Mouse (Mus musculus) MEL (cell line): Measurements from ENCODE around the gene Dstyk. TPM values are rescaled to one million over a fixed set of nuclear protein-coding genes. Genes with fewer than 3 reads are reported as not detected.

Experiments used
- DNase-seq: peaks from one replicate; pipeline ENCODE4 v3.0.0; 2011; ENCODE audit warnings: low read depth, low spot score
- H3K27ac ChIP-seq: 2 replicates; pipeline ENCODE4 v1.5.1; 2012; ENCODE audit warnings: low read depth, mild to moderate bottlenecking, control low read depth, low read length, moderate library complexity; ENCODE audit not compliant: control insufficient read depth
- H3K27me3 ChIP-seq, 2 experiments: fragments of 150-350 bp in 1 of 2; sonication (generic) in 1 of 2; 2 replicates each; pipeline ENCODE4 v1.6.1; 2012; ENCODE audit warnings: low read length in 2 of 2, mild to moderate bottlenecking in 2 of 2, improper control_type of control experiment in 1 of 2, moderate library complexity in 1 of 2; ENCODE audit not compliant: insufficient read depth in 2 of 2, control insufficient read depth in 1 of 2
- H3K36me3 ChIP-seq, 2 experiments: 2 replicates each; pipeline ENCODE4 v1.6.1; 2012 to 2014; ENCODE audit warnings: low read length in 2 of 2, improper control_type of control experiment in 1 of 2, inconsistent platforms in 1 of 2, mild to moderate bottlenecking in 1 of 2; ENCODE audit not compliant: insufficient read depth in 2 of 2, control insufficient read depth in 1 of 2
- H3K4me1 ChIP-seq, 2 experiments: fragments of 150-350 bp in 1 of 2; sonication (generic) in 1 of 2; 2 replicates each; pipeline ENCODE4 v1.6.1; 2012; ENCODE audit warnings: low read length in 2 of 2, improper control_type of control experiment in 1 of 2, mild to moderate bottlenecking in 1 of 2; ENCODE audit not compliant: insufficient read depth in 2 of 2, control insufficient read depth in 1 of 2
- H3K4me3 ChIP-seq, 2 experiments: fragments of 150-350 bp in 1 of 2; sonication (generic) in 1 of 2; 2 replicates each; pipeline ENCODE4 v1.5.1; 2012; ENCODE audit warnings: low read depth in 2 of 2, low read length in 2 of 2, mild to moderate bottlenecking in 2 of 2, moderate library complexity in 2 of 2, control low read depth in 1 of 2, improper control_type of control experiment in 1 of 2; ENCODE audit not compliant: control insufficient read depth in 1 of 2, insufficient read depth in 1 of 2
- H3K79me2 ChIP-seq: 2 replicates; pipeline ENCODE4 v1.6.1; 2012; ENCODE audit warnings: mild to moderate bottlenecking, low read length, moderate library complexity; ENCODE audit not compliant: control insufficient read depth, poor library complexity, insufficient read depth
- H3K9ac ChIP-seq: 2 replicates; pipeline ENCODE4 v1.6.1; 2012; ENCODE audit warnings: low read depth, mild to moderate bottlenecking, control low read depth, low read length, moderate library complexity; ENCODE audit not compliant: control insufficient read depth, poor library complexity, severe bottlenecking
- H3K9me3 ChIP-seq: fragments of 150-350 bp; sonication (generic); replicated peaks from 2 replicates; pipeline ENCODE4 v1.6.1; 2012; ENCODE audit warnings: mild to moderate bottlenecking, low read length, improper control_type of control experiment, moderate library complexity; ENCODE audit not compliant: insufficient read depth
- BHLHE40 ChIP-seq: IDR thresholded peaks from 2 replicates; pipeline ENCODE4 v1.6.1; 2012; ENCODE audit warnings: low read depth, mild to moderate bottlenecking, inconsistent platforms, low read length, improper control_type of control experiment, borderline replicate concordance
- CHD1 ChIP-seq: IDR thresholded peaks from 2 replicates; pipeline ENCODE4 v1.6.1; 2012; ENCODE audit warnings: low read depth, mild to moderate bottlenecking, inconsistent platforms, low read length, improper control_type of control experiment
- CHD2 ChIP-seq: IDR thresholded peaks from 2 replicates; pipeline ENCODE4 v1.6.1; 2011; ENCODE audit warnings: low read length, improper control_type of control experiment
- CTCF ChIP-seq, 3 experiments: IDR thresholded peaks in 2 of 3; conservative IDR thresholded peaks in 1 of 3; 2 replicates each; pipeline ENCODE4 v1.5.1; 2011 to 2012; ENCODE audit warnings: low read length in 3 of 3, low read depth in 2 of 3, mild to moderate bottlenecking in 2 of 3, improper control_type of control experiment in 1 of 3, inconsistent platforms in 1 of 3, mixed read lengths in 1 of 3, moderate library complexity in 1 of 3; ENCODE audit not compliant: control insufficient read depth in 1 of 3, insufficient read depth in 1 of 3, poor library complexity in 1 of 3, severe bottlenecking in 1 of 3
- E2F4 ChIP-seq: IDR thresholded peaks from 2 replicates; pipeline ENCODE4 v1.6.1; 2011; ENCODE audit warnings: low read depth, low read length, improper control_type of control experiment, borderline replicate concordance
- ELF1 ChIP-seq: IDR thresholded peaks from 2 replicates; pipeline ENCODE4 v1.6.1; 2014; ENCODE audit warnings: low read depth, mild to moderate bottlenecking, inconsistent platforms, low read length, improper control_type of control experiment, moderate library complexity
- EP300 ChIP-seq, 2 experiments: IDR thresholded peaks; 2 replicates each; pipeline ENCODE4 v1.6.1; 2011; ENCODE audit warnings: improper control_type of control experiment in 2 of 2, low read length in 2 of 2, low read depth in 1 of 2, mild to moderate bottlenecking in 1 of 2
- ETS1 ChIP-seq: IDR thresholded peaks from 2 replicates; pipeline ENCODE4 v1.6.1; 2012; ENCODE audit warnings: low read depth, mild to moderate bottlenecking, inconsistent platforms, low read length, improper control_type of control experiment, moderate library complexity
- GABPA ChIP-seq: IDR thresholded peaks from 2 replicates; pipeline ENCODE4 v1.6.1; 2012; ENCODE audit warnings: low read depth, mild to moderate bottlenecking, inconsistent platforms, low read length, improper control_type of control experiment, moderate library complexity
- GATA1 ChIP-seq: IDR thresholded peaks from 2 replicates; pipeline ENCODE4 v1.6.1; 2011; ENCODE audit warnings: low read depth, low read length, improper control_type of control experiment
- HCFC1 ChIP-seq: IDR thresholded peaks from 2 replicates; pipeline ENCODE4 v1.6.1; 2012; ENCODE audit warnings: low read depth, mild to moderate bottlenecking, inconsistent platforms, low read length, improper control_type of control experiment, moderate library complexity
- JUND ChIP-seq: IDR thresholded peaks from 2 replicates; pipeline ENCODE4 v1.6.1; 2011; ENCODE audit warnings: low read depth, mild to moderate bottlenecking, improper control_type of control experiment, low read length
- KAT2A ChIP-seq: conservative IDR thresholded peaks from 2 replicates; pipeline ENCODE4 v1.6.1; 2012; ENCODE audit warnings: low read depth, low read length, improper control_type of control experiment, inconsistent platforms
- MAFK ChIP-seq: IDR thresholded peaks from 2 replicates; pipeline ENCODE4 v1.6.1; 2011; ENCODE audit warnings: low read depth, mild to moderate bottlenecking, low read length, improper control_type of control experiment, borderline replicate concordance
- MAX ChIP-seq: IDR thresholded peaks from 2 replicates; pipeline ENCODE4 v1.6.1; 2011; ENCODE audit warnings: low read length, improper control_type of control experiment
- MAZ ChIP-seq: IDR thresholded peaks from 2 replicates; pipeline ENCODE4 v1.6.1; 2012; ENCODE audit warnings: low read depth, mild to moderate bottlenecking, inconsistent platforms, low read length, improper control_type of control experiment
- MEF2A ChIP-seq: IDR thresholded peaks from 2 replicates; pipeline ENCODE4 v1.6.1; 2014; ENCODE audit warnings: low read depth, mild to moderate bottlenecking, inconsistent platforms, low read length, improper control_type of control experiment; ENCODE audit not compliant: poor library complexity, insufficient replicate concordance, severe bottlenecking; ENCODE audit errors: extremely low read depth
- MXI1 ChIP-seq: IDR thresholded peaks from 2 replicates; pipeline ENCODE4 v1.6.1; 2011; ENCODE audit warnings: mild to moderate bottlenecking, low read depth, low read length, improper control_type of control experiment
- MYB ChIP-seq: IDR thresholded peaks from 2 replicates; pipeline ENCODE4 v1.6.1; 2011; ENCODE audit warnings: mild to moderate bottlenecking, low read depth, low read length, improper control_type of control experiment
- MYC ChIP-seq: IDR thresholded peaks from 2 replicates; pipeline ENCODE4 v1.6.1; 2011; ENCODE audit warnings: low read depth, mild to moderate bottlenecking, low read length, improper control_type of control experiment, moderate library complexity
- NELFE ChIP-seq: IDR thresholded peaks from 2 replicates; pipeline ENCODE4 v1.6.1; 2011; ENCODE audit warnings: low read depth, low read length, improper control_type of control experiment
- NRF1 ChIP-seq: IDR thresholded peaks from 2 replicates; pipeline ENCODE4 v1.6.1; 2014; ENCODE audit warnings: low read depth, mild to moderate bottlenecking, inconsistent platforms, low read length, improper control_type of control experiment, moderate library complexity; ENCODE audit not compliant: poor library complexity, insufficient read depth, severe bottlenecking
- POLR2A ChIP-seq, 2 experiments: IDR thresholded peaks; 2 replicates each; pipeline ENCODE4 v1.6.1; 2011 to 2012; ENCODE audit warnings: low read length in 2 of 2, mild to moderate bottlenecking in 2 of 2, control low read depth in 1 of 2, improper control_type of control experiment in 1 of 2, low read depth in 1 of 2, moderate library complexity in 1 of 2; ENCODE audit not compliant: control insufficient read depth in 1 of 2, insufficient read depth in 1 of 2, poor library complexity in 1 of 2
- POLR2AphosphoS2 ChIP-seq: IDR thresholded peaks from 2 replicates; pipeline ENCODE4 v1.6.1; 2011; ENCODE audit warnings: low read length, improper control_type of control experiment
- POLR2AphosphoS5 ChIP-seq: IDR thresholded peaks from 2 replicates; pipeline ENCODE4 v1.6.1; 2012; ENCODE audit warnings: low read depth, borderline replicate concordance, mild to moderate bottlenecking, inconsistent platforms, low read length, moderate library complexity, mixed read lengths
- RCOR1 ChIP-seq: IDR thresholded peaks from 2 replicates; pipeline ENCODE4 v1.6.1; 2012; ENCODE audit warnings: low read depth, mild to moderate bottlenecking, inconsistent platforms, low read length, improper control_type of control experiment
- SIN3A ChIP-seq: IDR thresholded peaks from 2 replicates; pipeline ENCODE4 v1.6.1; 2012; ENCODE audit warnings: low read length, improper control_type of control experiment, inconsistent platforms
- SMC3 ChIP-seq: IDR thresholded peaks from 2 replicates; pipeline ENCODE4 v1.6.1; 2011; ENCODE audit warnings: low read depth, low read length, improper control_type of control experiment
- TAL1 ChIP-seq: IDR thresholded peaks from 2 replicates; pipeline ENCODE4 v1.6.1; 2012; ENCODE audit warnings: mild to moderate bottlenecking, inconsistent platforms, low read length, moderate library complexity, mixed read lengths
- TBP ChIP-seq: IDR thresholded peaks from 2 replicates; pipeline ENCODE4 v1.8.0; 2011; ENCODE audit warnings: low read depth, low read length, improper control_type of control experiment
- TCF12 ChIP-seq: IDR thresholded peaks from 2 replicates; pipeline ENCODE4 v1.6.1; 2014; ENCODE audit warnings: low read depth, mild to moderate bottlenecking, inconsistent platforms, low read length, improper control_type of control experiment, moderate library complexity
- UBTF ChIP-seq: IDR thresholded peaks from 2 replicates; pipeline ENCODE4 v1.6.1; 2012; ENCODE audit warnings: low read depth, mild to moderate bottlenecking, inconsistent platforms, low read length, improper control_type of control experiment, moderate library complexity, borderline replicate concordance; ENCODE audit not compliant: insufficient read depth
- USF2 ChIP-seq, 2 experiments: IDR thresholded peaks; 2 replicates each; pipeline ENCODE4 v1.6.1; 2011 to 2012; ENCODE audit warnings: improper control_type of control experiment in 2 of 2, low read length in 2 of 2, borderline replicate concordance in 1 of 2, inconsistent platforms in 1 of 2, low read depth in 1 of 2, mild to moderate bottlenecking in 1 of 2; ENCODE audit not compliant: insufficient read depth in 1 of 2
- ZC3H11A ChIP-seq: IDR thresholded peaks from 2 replicates; pipeline ENCODE4 v1.6.1; 2012; ENCODE audit warnings: low read depth, mild to moderate bottlenecking, inconsistent platforms, low read length, improper control_type of control experiment
- ZKSCAN1 ChIP-seq: IDR thresholded peaks from 2 replicates; pipeline ENCODE4 v1.6.1; 2012; ENCODE audit warnings: low read depth, mild to moderate bottlenecking, inconsistent platforms, low read length, improper control_type of control experiment, moderate library complexity
- polyA plus RNA-seq, 2 experiments: library from polyadenylated mRNA; stranded (reverse) in 1 of 2; unstranded in 1 of 2; fragments of >175 nt in 1 of 2; fragments of >200 nt in 1 of 2; gene quantifications; 2 replicates each; pipeline versions ENCODE4 v1.2.1 to v1.2.4; 2012; ENCODE audit warnings: low replicate concordance in 2 of 2, low read depth in 1 of 2; ENCODE audit not compliant: insufficient read length in 2 of 2, insufficient read depth in 1 of 2, missing spikeins in 1 of 2
- total RNA-seq: library from RNA; depleted of rRNA; stranded (reverse); fragments of 300-350 nt; gene quantifications from 2 replicates; pipeline ENCODE4 v1.2.3, GENCODE M21; 2012

The Dstyk gene
- total and polyA plus RNA-seq, 3 experiments = 2.4 to 4.5 TPM; not detected in 1

GRCm38 (mm10) chr1:132367692-132368506, 49.5 kb upstream of the Dstyk start:
- H3K27ac ChIP-seq = peak overlapping the region; percentile 66
- H3K9me3 ChIP-seq = no peaks in the 10 kb centered on the region
- DNase-seq = peak; percentile 95
- no peaks in the 10 kb centered on the region for H3K79me2 ChIP-seq
- H3K4me3 ChIP-seq = no peak overlapping the region
- H3K9ac ChIP-seq = peak overlapping the region; percentile 28
- H3K27me3 ChIP-seq = no peaks in the 10 kb centered on the region
- peaks cover 15 to 35% of the 10 kb centered on the region in 2 experiments for H3K4me1 ChIP-seq
- H3K36me3 ChIP-seq = peaks cover 0 to 23% of the 10 kb centered on the region in 2 experiments; a peak in 2 of 4 replicates
- TF ChIP-seq CHD1 = no peak
- TF ChIP-seq CTCF (IDR thresholded peaks at IDR 0.05 in 2 of 3, conservative IDR thresholded peaks at IDR 0.05 in 1 of 3; ENCODE audit: control insufficient read depth in 1 of 3, insufficient read depth in 1 of 3, low read depth in 2 of 3, low read length in 3 of 3, poor library complexity in 1 of 3, severe bottlenecking in 1 of 3) = peak; percentile 62 to 92 (median 78)
- TF ChIP-seq POLR2AphosphoS2 = peak; percentile 87
- TF ChIP-seq TBP = 0 out of 2 replicates have a peak, but pooled peaks have one; percentile 43
- peak; percentile 31; the same call in 1 of the 2 replicates for TF ChIP-seq NRF1
- peak; percentile 98 for TF ChIP-seq ETS1
- peak; percentile 60 for TF ChIP-seq CHD2
- peak; percentile 91 for TF ChIP-seq MXI1
- peak; percentile 81 for TF ChIP-seq ZC3H11A
- peak; percentile 58; the same call in 1 of the 2 replicates for TF ChIP-seq HCFC1
- peak; percentile 73; the same call in 1 of the 2 replicates for TF ChIP-seq MAX
- no peak for TF ChIP-seq UBTF
- TF ChIP-seq GABPA = no peak
- peak; percentile 92 for TF ChIP-seq SIN3A
- TF ChIP-seq MEF2A = no peak
- TF ChIP-seq TCF12 = peak; percentile 100
- peak; percentile 100 for TF ChIP-seq TAL1
- TF ChIP-seq MAZ = peak; percentile 95
- TF ChIP-seq EP300 (IDR thresholded peaks at IDR 0.05; ENCODE audit: low read depth in 1 of 2, low read length in 2 of 2) = peak; percentile 100
- TF ChIP-seq USF2 (IDR thresholded peaks at IDR 0.05; ENCODE audit: borderline replicate concordance in 1 of 2, insufficient read depth in 1 of 2, low read depth in 1 of 2, low read length in 2 of 2) = no peak
- no peak; the same call in 1 of the 2 replicates for TF ChIP-seq KAT2A
- TF ChIP-seq MYC = peak; percentile 85
- peak; percentile 72; the same call in 1 of the 2 replicates for TF ChIP-seq BHLHE40
- TF ChIP-seq GATA1 = peak; percentile 100
- no peak for TF ChIP-seq E2F4
- peak; percentile 18; the same call in 1 of the 2 replicates for TF ChIP-seq NELFE
- peak; percentile 99 for TF ChIP-seq RCOR1
- TF ChIP-seq POLR2AphosphoS5 = no peak
- TF ChIP-seq MYB = peak; percentile 67; the same call in 1 of the 2 replicates
- peak; percentile 85; the same call in 1 of the 2 replicates for TF ChIP-seq JUND
- peak; percentile 49; the same call in 1 of the 2 replicates for TF ChIP-seq ELF1
- no peak for TF ChIP-seq POLR2A (IDR thresholded peaks at IDR 0.05; ENCODE audit: control insufficient read depth in 1 of 2, insufficient read depth in 1 of 2, low read depth in 1 of 2, low read length in 2 of 2, poor library complexity in 1 of 2)
- peak; percentile 81 for TF ChIP-seq SMC3
- TF ChIP-seq ZKSCAN1 = no peak
- peak; percentile 88; the same call in 1 of the 2 replicates for TF ChIP-seq MAFK
